Mouse (Mus musculus): Measurements from ENCODE around the gene Gnb4. TPM values are rescaled to one million over a fixed set of nuclear protein-coding genes. Genes with fewer than 3 reads are reported as not detected.

Gene Gnb4
- polyA plus RNA-seq, 1 experiment from 2014 or later, result 31.5 TPM

GRCm38 (mm10) chr3:32553061-32553460 is 63.3 kb downstream of the Gnb4 start:
- peak; percentile 31; the same call in 1 of the 2 replicates for ATAC-seq
- H3K4me1 ChIP-seq (replicated peaks; ENCODE audit: control insufficient read depth, insufficient read depth, low read length), result no peaks in the 10 kb centered on the region

GRCm38 (mm10) chr3:32538091-32538490 is 78.3 kb downstream of the Gnb4 start:
- Histone ChIP-seq H3K4me1 (replicated peaks; ENCODE audit: control insufficient read depth, insufficient read depth, low read length) (no peaks in the 10 kb centered on the region), H3K27ac (ENCODE audit: low read depth, low read length) (no peak overlapping the region), H3K36me3 (ENCODE audit: control insufficient read depth, insufficient read depth) (peaks cover 41% of the 10 kb centered on the region), H3K9ac (ENCODE audit: low read depth, low read length) (no peak overlapping the region), H3K4me2 (replicated peaks; ENCODE audit: low read depth) (no peak overlapping the region), H3K27me3 (replicated peaks; ENCODE audit: control insufficient read depth, insufficient read depth, low read length) (no peaks in the 10 kb centered on the region), H3K9me3 (ENCODE audit: control insufficient read depth) (no peaks in the 10 kb centered on the region), H3K4me3 (ENCODE audit: low read depth, low read length) (no peak overlapping the region)
- 92% methylated on average over 5 of the region's 5 CpGs for whole genome bisulfite sequencing
- no peak for ATAC-seq
- no peak for TF ChIP-seq CTCF (IDR thresholded peaks at IDR 0.05; ENCODE audit: low read depth)

More at GRCm38 (mm10) chr3:32553061-32553460, 63.3 kb downstream of the Gnb4 start:
- Histone ChIP-seq H3K9me3 (ENCODE audit: control insufficient read depth) (no peaks in the 10 kb centered on the region), H3K9ac (ENCODE audit: low read depth, low read length) (no peak overlapping the region), H3K27ac (ENCODE audit: low read depth, low read length) (no peak overlapping the region), H3K4me3 (ENCODE audit: low read depth, low read length) (no peak overlapping the region), H3K4me2 (replicated peaks; ENCODE audit: low read depth) (no peak overlapping the region), H3K27me3 (replicated peaks; ENCODE audit: control insufficient read depth, insufficient read depth, low read length) (no peaks in the 10 kb centered on the region), H3K36me3 (ENCODE audit: control insufficient read depth, insufficient read depth) (peaks cover 30% of the 10 kb centered on the region)
- TF ChIP-seq CTCF (IDR thresholded peaks at IDR 0.05; ENCODE audit: low read depth), result peak; percentile 61
- 66% methylated on average over 1 of the region's 1 CpGs for WGBS

- H3K27me3 ChIP-seq (replicated peaks; ENCODE audit: control insufficient read depth, insufficient read depth, low read length), result no peaks in the 10 kb centered on the region
- no peak overlapping the region for H3K9ac ChIP-seq (ENCODE audit: low read depth, low read length)
- no peaks in the 10 kb centered on the region for H3K9me3 ChIP-seq (ENCODE audit: control insufficient read depth)
- no peak overlapping the region for H3K4me2 ChIP-seq (replicated peaks; ENCODE audit: low read depth)
- TF ChIP-seq CTCF (IDR thresholded peaks at IDR 0.05; ENCODE audit: low read depth), result no peak
- no peaks in the 10 kb centered on the region for H3K4me1 ChIP-seq (replicated peaks; ENCODE audit: control insufficient read depth, insufficient read depth, low read length)
- WGBS, result 76% methylated on average over 1 of the region's 1 CpGs
- no peak overlapping the region for H3K4me3 ChIP-seq (ENCODE audit: low read depth, low read length)
- peaks cover 41% of the 10 kb centered on the region for H3K36me3 ChIP-seq (ENCODE audit: control insufficient read depth, insufficient read depth)
- H3K27ac ChIP-seq (ENCODE audit: low read depth, low read length), result no peak overlapping the region
- ATAC-seq, result no peak
Measured at GRCm38 (mm10) chr3:32537556-32537955, 78.8 kb downstream of the Gnb4 start.

GRCm38 (mm10) chr3:32535692-32536091 is 80.7 kb downstream of the Gnb4 start:
- Histone ChIP-seq H3K4me2 (replicated peaks; ENCODE audit: low read depth) (no peak overlapping the region), H3K27me3 (replicated peaks; ENCODE audit: control insufficient read depth, insufficient read depth, low read length) (no peaks in the 10 kb centered on the region), H3K36me3 (ENCODE audit: control insufficient read depth, insufficient read depth) (peaks cover 40% of the 10 kb centered on the region), H3K9me3 (ENCODE audit: control insufficient read depth) (no peaks in the 10 kb centered on the region), H3K4me3 (ENCODE audit: low read depth, low read length) (no peak overlapping the region), H3K4me1 (replicated peaks; ENCODE audit: control insufficient read depth, insufficient read depth, low read length) (no peaks in the 10 kb centered on the region), H3K9ac (ENCODE audit: low read depth, low read length) (no peak overlapping the region), H3K27ac (ENCODE audit: low read depth, low read length) (no peak overlapping the region)
- TF ChIP-seq CTCF (IDR thresholded peaks at IDR 0.05; ENCODE audit: low read depth), result no peak
- no peak for ATAC-seq
- 34% methylated on average over 1 of the region's 1 CpGs for WGBS

Other genes with a start within 250 kb of the Gnb4 start
- gene Pik3ca, start 218.9 kb downstream of the Gnb4 start, polyA plus RNA-seq (2015; fragmentation: Nextera tagmentation; extraction: Ambion mirVana), result 5.9 and 7.0 TPM in 2 replicates
- gene Kcnmb3, start 124.4 kb downstream of the Gnb4 start, polyA plus RNA-seq (2015; fragmentation: Nextera tagmentation; extraction: Ambion mirVana), result 0.07 TPM in 1 of 2 replicates, not detected in the other
- gene Zfp639, start 106.3 kb downstream of the Gnb4 start, polyA plus RNA-seq (2015; fragmentation: Nextera tagmentation; extraction: Ambion mirVana), result 18.8 and 19.1 TPM in 2 replicates
- 20.1 and 20.2 TPM in 2 replicates for gene Mfn1, start 87.1 kb downstream of the Gnb4 start, polyA plus RNA-seq (2015; fragmentation: Nextera tagmentation; extraction: Ambion mirVana)
- 47.9 and 49.2 TPM in 2 replicates for gene Actl6a, start 89.7 kb upstream of the Gnb4 start, polyA plus RNA-seq (2015; fragmentation: Nextera tagmentation; extraction: Ambion mirVana)
- 388 and 406 TPM in 2 replicates for gene Ndufb5, start 120.4 kb upstream of the Gnb4 start, polyA plus RNA-seq (2015; fragmentation: Nextera tagmentation; extraction: Ambion mirVana)
- 27.4 and 31.0 TPM in 2 replicates for gene Mrpl47, start 121.0 kb upstream of the Gnb4 start, polyA plus RNA-seq (2015; fragmentation: Nextera tagmentation; extraction: Ambion mirVana)
- 0.52 and 0.90 TPM in 2 replicates for gene Usp13, start 201.0 kb upstream of the Gnb4 start, polyA plus RNA-seq (2015; fragmentation: Nextera tagmentation; extraction: Ambion mirVana)